Mouse (Mus musculus) forebrain, embryonic 14.5 days (tissue): ENCODE results near the gene Ube2e2. TPM values are rescaled to one million over a fixed set of nuclear protein-coding genes. Genes with fewer than 3 reads are reported as not detected.
"Not testable (repeated sequence)": the region's sequence is repeated elsewhere in the genome, so short reads cannot be mapped to it uniquely, and the experiment has no call there.

Experiments
- ATAC-seq: fragments of 200-750 bp; cut with Nextera tagmentation; 2 replicates; pipeline ENCODE4 v1.8.0; 2017; ENCODE audit warnings: mild to moderate bottlenecking, moderate library complexity
- DNase-seq: peaks from one replicate; pipeline ENCODE4 v3.0.0-alpha.2; 2015; ENCODE audit warnings: low spot score
- H3K27ac ChIP-seq: fragments of 300-500 bp; sonication (generic); 2 replicates; pipeline ENCODE4 v1.5.1; 2014; ENCODE audit warnings: low read depth, mild to moderate bottlenecking, control low read depth, low read length, moderate library complexity
- H3K27me3 ChIP-seq: fragments of 300-500 bp; sonication (generic); replicated peaks from 2 replicates; pipeline ENCODE4 v1.6.1; 2014; ENCODE audit warnings: low read length, control low read depth, mixed read lengths; ENCODE audit not compliant: control insufficient read depth, insufficient read depth
- H3K36me3 ChIP-seq: fragments of 300-500 bp; sonication (generic); 2 replicates; pipeline ENCODE4 v1.6.1; 2014; ENCODE audit warnings: low read length, control low read depth; ENCODE audit not compliant: control insufficient read depth, insufficient read depth
- H3K4me1 ChIP-seq: fragments of 300-500 bp; sonication (generic); 2 replicates; pipeline ENCODE4 v1.6.1; 2014; ENCODE audit warnings: antibody characterized with exemption, low read length, control low read depth; ENCODE audit not compliant: control insufficient read depth, insufficient read depth
- H3K4me2 ChIP-seq: fragments of 300-500 bp; sonication (generic); 2 replicates; pipeline ENCODE4 v1.6.1; 2014; ENCODE audit warnings: mild to moderate bottlenecking, control low read depth, low read length
- H3K4me3 ChIP-seq: fragments of 300-500 bp; sonication (generic); 2 replicates; pipeline ENCODE4 v1.5.1; 2014; ENCODE audit warnings: low read depth, low read length, control low read depth
- H3K9ac ChIP-seq: fragments of 300-500 bp; sonication (generic); 2 replicates; pipeline ENCODE4 v1.6.1; 2014; ENCODE audit warnings: mild to moderate bottlenecking, low read length, control low read depth, moderate library complexity
- H3K9me3 ChIP-seq: fragments of 300-500 bp; sonication (generic); replicated peaks from 2 replicates; pipeline ENCODE4 v1.6.1; 2016; ENCODE audit warnings: low read length, control low read depth, mixed read lengths; ENCODE audit not compliant: control insufficient read depth
- WGBS: fragments of 180-500 bp; shearing (Covaris S2); extraction: QIAGEN DNeasy Blood & Tissue Kit; methylation state at CpG from one replicate; pipeline ENCODE4 v1.1.7; 2014; 5-methylcytosine and 5-hydroxymethylcytosine counted together
- polyA plus RNA-seq: library from polyadenylated mRNA; unstranded; fragments of >200 nt; fragmentation: Nextera tagmentation; extraction: Ambion mirVana; gene quantifications from 2 replicates; pipeline ENCODE4 v1.2.1, GENCODE M21; 2014

The Ube2e2 gene
- polyA plus RNA-seq, 1 experiment from 2014 or later = 92.6 TPM

DNA sequence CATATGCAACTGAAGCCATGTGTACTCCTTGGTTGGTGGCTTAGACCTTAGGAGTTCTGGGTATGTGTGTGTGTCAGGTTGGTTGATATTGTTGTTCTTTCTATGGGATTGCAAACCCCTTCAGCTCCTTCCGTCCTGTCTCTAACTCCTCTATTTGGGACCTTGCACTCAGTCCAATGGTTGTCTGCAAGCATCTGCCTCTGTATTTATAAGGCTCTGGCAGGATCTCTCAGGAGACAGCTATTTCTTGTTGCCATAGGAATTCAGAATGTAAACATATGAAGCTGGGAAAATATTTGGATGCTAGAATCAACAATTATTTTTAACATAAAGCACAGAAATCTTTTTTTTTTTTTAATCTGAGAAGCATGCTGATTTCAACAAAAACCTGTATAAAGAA lies 178.5 kb downstream of the Ube2e2 start:
- no peaks in the 10 kb centered on the region for H3K27me3 ChIP-seq
- no peak for ATAC-seq

DNA sequence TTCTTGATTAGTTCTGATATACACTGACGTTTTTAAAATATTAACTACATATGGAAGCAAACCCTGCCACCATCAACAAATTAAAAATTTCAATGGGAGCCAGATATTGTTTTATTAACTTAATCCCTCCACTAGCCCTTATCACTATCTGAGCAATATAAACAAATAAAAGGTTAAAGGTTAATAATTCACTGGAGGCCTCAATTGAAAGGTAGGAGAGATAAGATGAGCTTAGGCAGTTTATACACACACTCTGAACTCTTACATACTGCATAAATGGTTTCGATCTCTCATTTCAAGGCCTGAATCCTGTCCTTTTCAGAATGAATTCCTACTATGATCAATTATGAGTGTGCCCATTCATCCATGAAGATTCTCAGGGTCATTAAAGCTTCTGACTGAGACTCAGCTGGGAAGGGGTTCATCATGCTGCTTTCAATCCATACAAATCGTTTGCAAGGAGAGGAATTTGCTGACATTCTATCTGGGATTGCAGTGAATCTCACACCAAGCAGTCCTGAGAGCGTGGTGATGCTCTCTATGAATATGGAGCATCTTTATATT lies 196.3 kb downstream of the Ube2e2 start:
- DNase-seq (no peak), ATAC-seq (no peak)
- no peaks in the 10 kb centered on the region for H3K4me1 ChIP-seq
- H3K36me3 ChIP-seq = no peaks in the 10 kb centered on the region
- H3K27me3 ChIP-seq = no peaks in the 10 kb centered on the region
- no peak overlapping the region for H3K27ac ChIP-seq
- WGBS = 67% methylated on average over 4 of the region's 4 CpGs
- H3K4me2 ChIP-seq = no peak overlapping the region
- no peak overlapping the region for H3K4me3 ChIP-seq
- no peak overlapping the region for H3K9ac ChIP-seq
- H3K9me3 ChIP-seq = no peaks in the 10 kb centered on the region

More for the DNA sequence above, 178.5 kb downstream of the Ube2e2 start:
- H3K4me3 ChIP-seq = no peak overlapping the region
- no peak overlapping the region for H3K9ac ChIP-seq
- no peak overlapping the region for H3K27ac ChIP-seq
- H3K4me2 ChIP-seq = no peak overlapping the region
- 90% methylated on average over 1 of the region's 1 CpGs for WGBS
- DNase-seq = no peak
- H3K9me3 ChIP-seq = no peaks in the 10 kb centered on the region
- no peaks in the 10 kb centered on the region for H3K36me3 ChIP-seq
- H3K4me1 ChIP-seq = no peaks in the 10 kb centered on the region

DNA sequence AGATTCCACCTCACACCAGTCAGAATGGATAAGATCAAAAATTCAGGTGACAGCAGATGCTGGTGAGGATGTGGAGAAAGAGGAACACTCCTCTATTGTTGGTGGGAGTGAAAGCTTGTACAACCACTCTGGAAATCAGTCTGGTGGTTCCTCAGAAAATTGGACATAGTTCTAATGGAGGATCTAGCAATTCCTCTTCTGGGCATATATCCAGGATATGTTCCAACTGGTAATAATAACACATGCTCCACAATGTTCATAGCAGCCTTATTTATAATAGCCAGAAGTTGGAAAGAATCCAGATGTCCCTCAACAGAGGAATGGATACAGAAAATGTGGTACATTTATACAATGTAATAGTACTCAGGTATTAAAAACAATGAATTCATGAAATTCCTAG lies 197.6 kb downstream of the Ube2e2 start:
- not testable (repeated sequence) for H3K36me3 ChIP-seq, H3K4me3 ChIP-seq, ATAC-seq, H3K4me1 ChIP-seq, H3K4me2 ChIP-seq, H3K27ac ChIP-seq, H3K9me3 ChIP-seq, DNase-seq, H3K27me3 ChIP-seq, H3K9ac ChIP-seq

DNA sequence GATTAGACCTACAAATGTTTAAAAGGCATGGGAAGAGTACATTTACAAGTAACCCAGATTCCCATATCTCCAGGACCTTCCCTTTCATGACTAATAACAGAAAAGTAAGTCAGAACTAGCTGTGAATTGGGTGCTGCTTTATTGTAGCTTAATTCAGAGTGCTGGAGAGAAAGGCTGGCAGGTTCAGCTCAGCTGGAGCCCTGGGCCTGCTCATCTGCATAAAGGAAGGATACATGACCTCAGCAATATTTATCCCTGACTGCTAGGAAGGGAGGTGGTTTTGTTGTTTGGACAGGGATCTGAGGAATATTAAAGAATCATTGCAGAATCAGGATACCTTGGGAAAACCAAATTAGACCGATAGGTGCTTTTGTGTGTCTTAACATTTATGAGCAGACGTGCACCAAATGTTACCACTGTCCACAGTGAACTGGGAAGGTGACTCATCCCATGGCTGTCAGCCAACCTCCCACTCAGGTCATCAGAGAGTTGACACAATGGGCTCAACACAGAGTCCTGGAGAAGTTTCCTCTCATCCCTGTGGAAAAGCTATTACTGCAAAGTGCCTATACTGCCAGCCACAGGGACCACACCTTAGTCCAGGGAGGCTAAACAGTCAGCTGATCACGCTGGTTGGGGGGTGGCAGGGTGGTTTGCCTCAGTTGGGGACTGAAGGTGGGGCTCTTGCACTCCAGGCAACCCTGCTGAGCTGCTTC lies 215.8 kb downstream of the Ube2e2 start:
- 62% methylated on average over 3 of the region's 3 CpGs for WGBS

GRCm38 (mm10) chr14:18670712-18671111 lies 223.4 kb downstream of the Ube2e2 start:
- Histone ChIP-seq H3K27me3 (no peaks in the 10 kb centered on the region), H3K9ac (no peak overlapping the region), H3K4me1 (no peaks in the 10 kb centered on the region), H3K36me3 (no peaks in the 10 kb centered on the region), H3K4me3 (no peak overlapping the region), H3K4me2 (no peak overlapping the region), H3K9me3 (no peaks in the 10 kb centered on the region), H3K27ac (no peak overlapping the region)
- 93% methylated on average over 8 of the region's 8 CpGs for WGBS
- DNase-seq = no peak
- no peak for ATAC-seq

More for the DNA sequence above, 215.8 kb downstream of the Ube2e2 start:
- Histone ChIP-seq H3K36me3 (no peaks in the 10 kb centered on the region), H3K9me3 (no peaks in the 10 kb centered on the region), H3K9ac (no peak overlapping the region), H3K4me2 (no peak overlapping the region), H3K27me3 (no peaks in the 10 kb centered on the region), H3K27ac (no peak overlapping the region), H3K4me1 (no peaks in the 10 kb centered on the region), H3K4me3 (no peak overlapping the region)
- DNase-seq = no peak
- ATAC-seq = no peak

DNA sequence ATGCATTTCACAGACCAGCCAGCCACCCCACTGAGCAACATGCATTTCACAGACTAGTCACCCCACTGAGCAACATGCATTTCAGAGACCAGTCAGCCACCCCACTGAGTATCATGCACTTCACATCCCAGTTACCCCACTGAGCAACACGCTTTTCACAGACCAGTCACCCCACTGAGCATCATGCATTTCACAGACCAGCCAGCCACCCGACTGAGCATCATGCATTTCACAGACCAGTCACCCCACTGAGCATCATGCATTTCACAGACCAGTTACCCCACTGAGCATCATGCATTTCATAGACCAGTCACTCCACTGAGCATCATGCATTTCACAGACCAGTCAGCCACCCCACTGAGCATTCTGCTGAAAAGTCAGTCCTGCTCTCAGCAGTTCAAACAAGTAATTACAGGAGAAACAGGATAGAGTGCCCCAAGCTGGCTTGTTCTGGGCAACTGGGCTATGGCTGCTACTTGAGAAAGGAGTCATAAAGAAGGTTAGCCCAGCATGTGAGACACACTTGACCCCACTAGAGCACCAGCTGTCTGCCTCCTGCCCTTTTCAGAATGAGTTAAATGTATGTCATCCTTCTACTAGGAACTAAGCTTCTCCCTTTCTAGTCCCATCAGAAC lies 224.6 kb downstream of the Ube2e2 start:
- DNase-seq (peak; percentile 11), ATAC-seq (peak; percentile 44; the same call in 1 of the 2 replicates)
- H3K9ac ChIP-seq = no peak overlapping the region
- 64% methylated on average over 2 of the region's 2 CpGs for WGBS
- no peaks in the 10 kb centered on the region for H3K4me1 ChIP-seq
- H3K27ac ChIP-seq = no peak overlapping the region
- no peaks in the 10 kb centered on the region for H3K36me3 ChIP-seq
- no peaks in the 10 kb centered on the region for H3K9me3 ChIP-seq
- no peaks in the 10 kb centered on the region for H3K27me3 ChIP-seq
- H3K4me3 ChIP-seq = no peak overlapping the region
- no peak overlapping the region for H3K4me2 ChIP-seq

- H3K9ac ChIP-seq, H3K36me3 ChIP-seq, DNase-seq, ATAC-seq, H3K9me3 ChIP-seq, H3K27me3 ChIP-seq, H3K27ac ChIP-seq, H3K4me3 ChIP-seq, H3K4me1 ChIP-seq, H3K4me2 ChIP-seq: not testable (repeated sequence)
- WGBS = 95% methylated on average over 4 of the region's 4 CpGs
Measured at GRCm38 (mm10) chr14:18668309-18668708, 225.8 kb downstream of the Ube2e2 start.

- Histone ChIP-seq H3K36me3 (no peaks in the 10 kb centered on the region), H3K9me3 (no peaks in the 10 kb centered on the region), H3K4me1 (no peaks in the 10 kb centered on the region), H3K27ac (no peak overlapping the region), H3K4me2 (no peak overlapping the region), H3K4me3 (no peak overlapping the region), H3K9ac (no peak overlapping the region), H3K27me3 (no peaks in the 10 kb centered on the region)
- WGBS = 96% methylated on average over 2 of the region's 2 CpGs
- DNase-seq (no peak), ATAC-seq (no peak)
Measured at GRCm38 (mm10) chr14:18667755-18668154, 226.3 kb downstream of the Ube2e2 start.

- 83% methylated on average over 1 of the region's 1 CpGs for WGBS
- H3K36me3 ChIP-seq = no peaks in the 10 kb centered on the region
- H3K4me1 ChIP-seq = no peaks in the 10 kb centered on the region
- no peak overlapping the region for H3K4me3 ChIP-seq
- DNase-seq (no peak), ATAC-seq (no peak)
- H3K27ac ChIP-seq = no peak overlapping the region
- peaks cover 4% of the 10 kb centered on the region; the same call in 1 of the 2 replicates for H3K9me3 ChIP-seq
- no peak overlapping the region for H3K4me2 ChIP-seq
- no peaks in the 10 kb centered on the region for H3K27me3 ChIP-seq
- no peak overlapping the region for H3K9ac ChIP-seq
Measured at GRCm38 (mm10) chr14:18666251-18666650, 227.8 kb downstream of the Ube2e2 start.
